Mouse (Mus musculus) midbrain, postnatal 0 days (tissue): ENCODE results near the gene Palm. TPM values are rescaled to one million over a fixed set of nuclear protein-coding genes. Genes with fewer than 3 reads are reported as not detected.

Experiments
- ATAC-seq: fragments of 200-750 bp; cut with Nextera tagmentation; 2 replicates; pipeline ENCODE4 v1.8.0; 2017; ENCODE audit warnings: moderate number of reproducible peaks, mild to moderate bottlenecking, moderate TSS enrichment, moderate library complexity; ENCODE audit not compliant: low FRiP score
- DNase-seq: peaks from one replicate; pipeline ENCODE4 v3.0.0-alpha.2; 2015; ENCODE audit warnings: low spot score
- H3K27ac ChIP-seq: fragments of 300-500 bp; sonication (generic); 2 replicates; pipeline ENCODE4 v1.5.1; 2014; ENCODE audit warnings: low read depth, mild to moderate bottlenecking, low read length, mixed read lengths
- H3K27me3 ChIP-seq: fragments of 300-500 bp; sonication (generic); 2 replicates; pipeline ENCODE4 v1.6.1; 2014; ENCODE audit warnings: low read length, control low read depth, mixed read lengths; ENCODE audit not compliant: insufficient read depth
- H3K36me3 ChIP-seq: fragments of 300-500 bp; sonication (generic); 2 replicates; pipeline ENCODE4 v1.6.1; 2014; ENCODE audit warnings: low read length, control low read depth, mixed read lengths; ENCODE audit not compliant: insufficient read depth
- H3K4me1 ChIP-seq: fragments of 300-500 bp; sonication (generic); 2 replicates; pipeline ENCODE4 v1.6.1; 2014; ENCODE audit warnings: mild to moderate bottlenecking, control low read depth, antibody characterized with exemption, low read length, mixed read lengths; ENCODE audit not compliant: insufficient read depth
- H3K4me2 ChIP-seq: fragments of 300-500 bp; sonication (generic); 2 replicates; pipeline ENCODE4 v1.6.1; 2014; ENCODE audit warnings: low read depth, mild to moderate bottlenecking, low read length, mixed read lengths; ENCODE audit not compliant: poor library complexity, severe bottlenecking
- H3K4me3 ChIP-seq: fragments of 300-500 bp; sonication (generic); 2 replicates; pipeline ENCODE4 v1.5.1; 2014; ENCODE audit warnings: low read depth, mild to moderate bottlenecking, low read length, moderate library complexity
- H3K9ac ChIP-seq: fragments of 300-500 bp; sonication (generic); replicated peaks from 2 replicates; pipeline ENCODE4 v1.6.1; 2014; ENCODE audit warnings: mild to moderate bottlenecking, low read length, moderate library complexity, mixed read lengths; ENCODE audit not compliant: poor library complexity, severe bottlenecking
- H3K9me3 ChIP-seq: fragments of 300-500 bp; sonication (generic); 2 replicates; pipeline ENCODE4 v1.6.1; 2016; ENCODE audit warnings: low read length, control low read depth
- CTCF ChIP-seq: IDR thresholded peaks from 2 replicates; pipeline ENCODE4 v1.5.1; 2016; ENCODE audit warnings: antibody characterized with exemption, mild to moderate bottlenecking
- WGBS: fragments of 180-500 bp; shearing (Covaris S2); extraction: QIAGEN DNeasy Blood & Tissue Kit; methylation state at CpG from one replicate; pipeline ENCODE4 v1.1.7; 2014; 5-methylcytosine and 5-hydroxymethylcytosine counted together
- microRNA-seq: library from miRNA; unstranded; fragments of <30 nt; microRNA quantifications from one replicate; pipeline ENCODE4, GENCODE M21; 2016; ENCODE audit warnings: borderline number of aligned reads
- polyA plus RNA-seq: library from polyadenylated mRNA; unstranded; fragments of >200 nt; fragmentation: Nextera tagmentation; extraction: Ambion mirVana; gene quantifications from 2 replicates; pipeline ENCODE4 v1.2.1, GENCODE M21; 2015
- total RNA-seq: library from RNA; depleted of rRNA; stranded (reverse); fragments of >200 nt; gene quantifications from 2 replicates; pipeline ENCODE4 v1.2.3, GENCODE M21; 2014; rRNA removed

Palm gene
- total and polyA plus RNA-seq, 2 experiments from 2014 or later: 165 to 302 TPM

- DNase-seq (no peak), ATAC-seq (0 out of 2 replicates have a peak, but pooled peaks have one; percentile 3)
- peaks cover 49% of the 10 kb centered on the region for H3K36me3 ChIP-seq
- 72% methylated on average over 19 of the region's 19 CpGs for WGBS
- no peak overlapping the region for H3K9ac ChIP-seq
- H3K27me3 ChIP-seq: no peaks in the 10 kb centered on the region
- no peak overlapping the region for H3K4me2 ChIP-seq
- peak overlapping the region; percentile 51; the same call in 1 of the 2 replicates for H3K27ac ChIP-seq
- H3K9me3 ChIP-seq: no peaks in the 10 kb centered on the region
- H3K4me1 ChIP-seq: peaks cover 3% of the 10 kb centered on the region; the same call in 1 of the 2 replicates
- peak; percentile 48 for TF ChIP-seq CTCF
- H3K4me3 ChIP-seq: no peak overlapping the region
Observed at GRCm38 (mm10) chr10:79865801-79866295, 72.5 kb downstream of the Palm start.

GRCm38 (mm10) chr10:79866601-79867000, 73.2 kb downstream of the Palm start:
- no peak for TF ChIP-seq CTCF
- Histone ChIP-seq H3K4me2 (no peak overlapping the region), H3K27ac (no peak overlapping the region), H3K9me3 (no peaks in the 10 kb centered on the region), H3K27me3 (no peaks in the 10 kb centered on the region), H3K4me1 (peaks cover 3% of the 10 kb centered on the region; the same call in 1 of the 2 replicates), H3K36me3 (peaks cover 42% of the 10 kb centered on the region), H3K4me3 (no peak overlapping the region), H3K9ac (no peak overlapping the region)
- DNase-seq (no peak), ATAC-seq (no peak)
- WGBS: 81% methylated on average over 11 of the region's 11 CpGs

Small RNA genes within 50 kb of the gene (microRNA-seq; reads per million reads assigned to microRNA genes)
- not detected for gene Mir6910

Other genes with a start within 250 kb of the Palm start
Only the 30 nearest of the 34 such genes appear.
- 43.6 and 45.2 TPM in 2 replicates for gene C2cd4c, start 179.5 kb upstream of the Palm start, total RNA-seq
- 1.7 and 1.8 TPM in 2 replicates for gene C2cd4c, start 179.5 kb upstream of the Palm start, polyA plus RNA-seq
- 74.5 and 78.2 TPM in 2 replicates for gene Shc2, start 155.7 kb upstream of the Palm start, total RNA-seq
- 25.9 and 26.2 TPM in 2 replicates for gene Shc2, start 155.7 kb upstream of the Palm start, polyA plus RNA-seq
- gene Odf3l2, start 147.8 kb upstream of the Palm start, total RNA-seq: 2.3 TPM in 1 of 2 replicates, not detected in the other
- gene Odf3l2, start 147.8 kb upstream of the Palm start, polyA plus RNA-seq: 1.6 and 2.1 TPM in 2 replicates
- gene Madcam1, start 129.0 kb upstream of the Palm start, total RNA-seq: 1.7 and 1.9 TPM in 2 replicates
- gene Madcam1, start 129.0 kb upstream of the Palm start, polyA plus RNA-seq: 1.3 and 1.6 TPM in 2 replicates
- 80.9 and 85.9 TPM in 2 replicates for gene Tpgs1, start 124.2 kb upstream of the Palm start, total RNA-seq
- 139 and 146 TPM in 2 replicates for gene Tpgs1, start 124.2 kb upstream of the Palm start, polyA plus RNA-seq
- gene Cdc34, start 111.4 kb upstream of the Palm start, total RNA-seq: 65.8 and 99.4 TPM in 2 replicates
- gene Cdc34, start 111.4 kb upstream of the Palm start, polyA plus RNA-seq: 72.5 and 75.2 TPM in 2 replicates
- gene Gzmm, start 104.6 kb upstream of the Palm start, total RNA-seq: 0.66 and 0.85 TPM in 2 replicates
- 1.2 and 1.4 TPM in 2 replicates for gene Gzmm, start 104.6 kb upstream of the Palm start, polyA plus RNA-seq
- gene Bsg, start 89.1 kb upstream of the Palm start, total RNA-seq: 1,054 and 1,082 TPM in 2 replicates
- gene Bsg, start 89.1 kb upstream of the Palm start, polyA plus RNA-seq: 1,042 and 1,135 TPM in 2 replicates
- gene Hcn2, start 76.9 kb upstream of the Palm start, total RNA-seq: 60.9 and 66.1 TPM in 2 replicates
- gene Hcn2, start 76.9 kb upstream of the Palm start, polyA plus RNA-seq: 5.0 TPM in 2 replicates
- 42.0 and 43.2 TPM in 2 replicates for gene Polrmt, start 47.0 kb upstream of the Palm start, total RNA-seq
- 32.5 and 37.4 TPM in 2 replicates for gene Polrmt, start 47.0 kb upstream of the Palm start, polyA plus RNA-seq
- 1.7 and 2.2 TPM in 2 replicates for gene Fgf22, start 38.5 kb upstream of the Palm start, total RNA-seq
- 3.1 and 4.0 TPM in 2 replicates for gene Fgf22, start 38.5 kb upstream of the Palm start, polyA plus RNA-seq
- gene Rnf126, start 26.6 kb upstream of the Palm start, total RNA-seq: 79.6 and 107 TPM in 2 replicates
- 121 and 134 TPM in 2 replicates for gene Rnf126, start 26.6 kb upstream of the Palm start, polyA plus RNA-seq
- gene Fstl3, start 16.3 kb upstream of the Palm start, total RNA-seq: 3.3 and 3.4 TPM in 2 replicates
- gene Fstl3, start 16.3 kb upstream of the Palm start, polyA plus RNA-seq: 3.0 and 3.9 TPM in 2 replicates
- gene Prss57, start 2.6 kb upstream of the Palm start, total RNA-seq: 1.1 TPM in 1 of 2 replicates, not detected in the other
- 0.09 and 0.25 TPM in 2 replicates for gene Prss57, start 2.6 kb upstream of the Palm start, polyA plus RNA-seq
- gene Misp, start 27.4 kb downstream of the Palm start, total RNA-seq: 0.24 TPM in 1 of 2 replicates, not detected in the other
- gene Misp, start 27.4 kb downstream of the Palm start, polyA plus RNA-seq: 0.18 and 0.27 TPM in 2 replicates
- gene Ptbp1, start 60.9 kb downstream of the Palm start, total RNA-seq: 114 and 119 TPM in 2 replicates
- 46.2 and 49.7 TPM in 2 replicates for gene Ptbp1, start 60.9 kb downstream of the Palm start, polyA plus RNA-seq
- 5.9 and 7.5 TPM in 2 replicates for gene Prtn3, start 80.9 kb downstream of the Palm start, total RNA-seq
- gene Prtn3, start 80.9 kb downstream of the Palm start, polyA plus RNA-seq: 11.7 and 14.6 TPM in 2 replicates
- gene Plppr3, start 81.1 kb downstream of the Palm start, total RNA-seq: 494 and 539 TPM in 2 replicates
- 350 and 358 TPM in 2 replicates for gene Plppr3, start 81.1 kb downstream of the Palm start, polyA plus RNA-seq
- gene Elane, start 92.7 kb downstream of the Palm start, total RNA-seq: not detected in 2 replicates
- gene Elane, start 92.7 kb downstream of the Palm start, polyA plus RNA-seq: not detected in 2 replicates
- gene Cfd, start 97.3 kb downstream of the Palm start, total RNA-seq: not detected in 2 replicates
- gene Cfd, start 97.3 kb downstream of the Palm start, polyA plus RNA-seq: not detected in 2 replicates
- 75.9 and 79.6 TPM in 2 replicates for gene Med16, start 115.4 kb downstream of the Palm start, total RNA-seq
- gene Med16, start 115.4 kb downstream of the Palm start, polyA plus RNA-seq: 54.9 and 55.3 TPM in 2 replicates
- gene Gm26602, start 117.3 kb downstream of the Palm start, total RNA-seq: not detected in 2 replicates
- 7.4 and 17.3 TPM in 2 replicates for gene Gm26602, start 117.3 kb downstream of the Palm start, polyA plus RNA-seq
- gene Kiss1r, start 123.4 kb downstream of the Palm start, total RNA-seq: 6.1 and 9.6 TPM in 2 replicates
- 4.4 and 5.5 TPM in 2 replicates for gene Kiss1r, start 123.4 kb downstream of the Palm start, polyA plus RNA-seq
- gene R3hdm4, start 127.6 kb downstream of the Palm start, total RNA-seq: 108 and 118 TPM in 2 replicates
- gene R3hdm4, start 127.6 kb downstream of the Palm start, polyA plus RNA-seq: 301 and 323 TPM in 2 replicates
- gene Arid3a, start 133.5 kb downstream of the Palm start, total RNA-seq: 9.0 and 9.5 TPM in 2 replicates
- gene Arid3a, start 133.5 kb downstream of the Palm start, polyA plus RNA-seq: 3.1 and 3.3 TPM in 2 replicates
- 72.6 and 87.6 TPM in 2 replicates for gene Wdr18, start 166.6 kb downstream of the Palm start, total RNA-seq
- gene Wdr18, start 166.6 kb downstream of the Palm start, polyA plus RNA-seq: 102 and 116 TPM in 2 replicates
- gene Grin3b, start 177.1 kb downstream of the Palm start, total RNA-seq: 0.42 and 2.2 TPM in 2 replicates
- gene Grin3b, start 177.1 kb downstream of the Palm start, polyA plus RNA-seq: 0.11 and 0.21 TPM in 2 replicates
- 134 and 172 TPM in 2 replicates for gene Tmem259, start 190.8 kb downstream of the Palm start, total RNA-seq
- 26.2 and 29.3 TPM in 2 replicates for gene Tmem259, start 190.8 kb downstream of the Palm start, polyA plus RNA-seq
- 14.8 and 19.5 TPM in 2 replicates for gene Cnn2, start 195.0 kb downstream of the Palm start, total RNA-seq
- 12.6 and 12.8 TPM in 2 replicates for gene Cnn2, start 195.0 kb downstream of the Palm start, polyA plus RNA-seq
- gene Abca7, start 202.9 kb downstream of the Palm start, total RNA-seq: 9.3 TPM in 2 replicates
- gene Abca7, start 202.9 kb downstream of the Palm start, polyA plus RNA-seq: 1.7 and 1.9 TPM in 2 replicates